Mouse (Mus musculus): ENCODE measurements around the gene Mypop.

DNA sequence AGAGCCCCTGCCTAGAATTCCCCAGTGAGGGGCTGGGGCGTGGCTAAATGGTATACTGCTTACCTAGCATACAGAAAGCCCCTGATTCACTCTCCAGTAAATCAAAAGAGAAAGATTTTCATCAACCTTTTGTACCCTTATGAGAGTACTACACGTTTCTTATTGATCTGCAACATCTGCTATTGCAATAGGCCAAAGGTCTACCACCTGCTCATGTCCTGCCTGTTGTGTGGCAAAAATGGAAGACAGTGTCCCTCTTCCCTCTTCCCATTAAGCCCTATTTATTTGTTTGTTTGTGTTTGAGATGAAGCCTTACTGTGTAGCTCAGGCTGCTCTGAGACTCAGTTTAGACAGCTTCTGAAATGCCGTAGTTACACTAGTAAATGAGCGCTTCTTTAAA is 25.0 kb downstream of the Mypop start:
- TF ChIP-seq GATA1 (IDR thresholded peaks at IDR 0.05; ENCODE audit: low read length) = no peak
- TF ChIP-seq TAL1 (IDR thresholded peaks at IDR 0.05; ENCODE audit: low read length) = no peak

All from erythroblast, embryonic 14.5 days (primary cell).